Mouse (Mus musculus) granulocyte monocyte progenitor cell, adult 5-6 weeks (primary cell): ENCODE data around the gene Drosha. TPM values are rescaled to one million over a fixed set of nuclear protein-coding genes. Genes with fewer than 3 reads are reported as not detected.
A peak's percentile ranks its signal among the peaks of the same experiment; 100 is the strongest.
"Not testable (repeated sequence)": the region's sequence is repeated elsewhere in the genome, so short reads cannot be mapped to it uniquely, and the experiment has no call there.

Source experiments
- ATAC-seq: replicated peaks from 2 replicates; pipeline ENCODE4 v1.8.0; 2016; ENCODE audit warnings: mild to moderate bottlenecking, moderate TSS enrichment, inconsistent platforms; ENCODE audit not compliant: poor library complexity, severe bottlenecking
- total RNA-seq, 2 experiments: library from RNA; stranded (forward) in 1 of 2; stranded (reverse) in 1 of 2; fragments of 200-712, 200-1000 nt in 1 of 2; fragments of >200 nt in 1 of 2; fragmentation: Nextera tagmentation in 1 of 2; gene quantifications; 2 replicates each; pipeline ENCODE4 v1.2.3; 2014 to 2017

Drosha gene
- total RNA-seq, 2 experiments from 2014 or later = 23.5 to 33.0 TPM

DNA sequence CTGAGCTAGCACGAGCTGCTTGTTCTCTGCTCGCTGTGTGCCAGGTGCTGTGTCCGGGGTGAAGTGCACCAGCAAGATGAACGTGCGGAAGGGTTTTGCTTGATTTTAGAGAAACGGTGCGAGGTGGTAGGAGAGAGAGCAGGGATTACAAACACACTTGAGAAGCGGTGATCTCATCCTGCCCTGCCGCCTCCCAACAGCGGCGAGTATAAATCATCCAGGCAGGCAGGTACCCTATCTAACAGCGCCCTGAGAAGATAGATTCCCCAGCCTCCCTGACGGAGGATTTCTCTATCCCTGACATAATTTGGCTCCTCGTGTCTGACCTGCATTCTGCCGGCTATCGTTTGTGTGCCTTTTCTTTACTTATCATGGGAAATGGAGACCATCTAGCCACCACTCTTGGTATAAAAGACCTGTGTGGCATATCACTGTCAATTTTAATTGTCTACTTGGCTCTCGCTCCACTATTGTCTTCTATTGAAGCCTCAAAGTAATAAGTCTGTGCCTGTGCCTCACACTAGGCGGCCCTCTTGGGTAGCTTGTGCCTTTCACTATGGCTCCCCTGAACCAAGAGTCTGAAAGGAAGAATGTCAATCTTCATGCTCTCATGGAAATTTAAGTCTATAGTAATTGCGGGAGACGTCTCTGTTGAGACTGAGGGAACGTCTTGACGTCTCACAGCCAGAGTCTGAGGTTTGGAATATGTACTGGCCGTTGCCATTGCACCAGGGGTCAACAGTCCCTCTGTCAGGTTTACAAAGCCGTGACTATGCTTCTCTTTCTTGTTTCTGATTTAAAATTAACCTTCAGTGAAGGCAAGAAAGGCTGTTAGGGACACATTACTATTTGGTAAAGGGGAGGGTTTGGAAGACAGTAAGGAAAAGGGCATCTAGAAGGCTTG, 95.6 kb downstream of the Drosha start:
- no peak for ATAC-seq

DNA sequence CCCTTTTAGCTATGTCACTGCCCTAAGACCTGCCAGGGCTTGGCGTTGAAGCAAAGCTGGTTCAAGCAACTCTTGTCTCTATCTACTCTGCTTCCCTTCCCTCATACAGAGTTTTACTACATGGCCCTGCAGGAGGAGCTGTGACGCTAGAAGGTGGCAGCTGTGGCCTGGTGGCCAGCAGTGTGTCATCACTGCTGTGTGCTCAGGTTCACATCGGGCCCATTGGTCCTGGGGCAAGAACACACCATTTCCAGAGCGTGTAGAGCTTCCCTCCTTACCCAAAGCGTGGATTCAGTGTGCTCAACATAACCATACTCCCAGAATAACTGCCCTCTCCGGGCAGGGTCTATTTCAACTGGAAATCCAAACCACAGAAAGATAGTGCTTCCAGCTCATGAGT, 97.3 kb downstream of the Drosha start:
- ATAC-seq = no peak

DNA sequence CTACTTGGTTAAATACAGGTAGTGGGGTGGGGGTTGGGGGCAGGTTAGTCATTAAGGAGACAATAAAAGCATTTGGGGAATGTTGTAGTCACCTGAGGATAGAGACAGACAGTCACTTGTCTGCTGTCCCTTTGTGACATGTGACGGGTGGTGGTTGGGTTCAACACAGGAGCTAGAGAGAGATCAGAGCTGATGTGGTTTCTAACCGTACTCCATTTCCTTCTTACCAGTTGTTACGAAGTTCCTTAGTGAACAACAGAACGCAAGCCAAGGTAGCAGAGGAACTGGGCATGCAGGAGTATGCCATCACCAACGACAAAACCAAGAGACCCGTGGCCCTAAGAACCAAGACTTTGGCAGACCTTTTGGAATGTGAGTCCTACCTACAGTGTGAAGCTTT, 99.2 kb downstream of the Drosha start:
- ATAC-seq = peak; percentile 25

DNA sequence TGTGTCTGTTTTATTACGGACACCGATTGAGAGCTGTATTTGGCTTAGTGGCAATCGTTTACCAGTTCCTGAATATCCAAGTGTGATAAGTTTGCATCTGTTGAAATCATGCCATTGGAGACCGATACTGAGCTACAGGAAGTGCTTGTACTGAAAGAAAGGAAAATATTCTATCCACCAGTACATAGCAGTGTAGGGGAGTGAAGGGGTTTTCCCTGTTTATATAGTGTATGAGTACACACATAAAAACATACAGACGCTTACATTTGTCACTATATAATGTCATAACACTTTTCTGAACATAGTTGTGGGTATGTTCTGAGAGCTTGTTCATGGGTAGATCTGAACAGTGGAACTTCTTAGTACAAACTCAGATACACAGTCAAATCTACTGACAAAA, 106.9 kb downstream of the Drosha start:
- no peak for ATAC-seq

DNA sequence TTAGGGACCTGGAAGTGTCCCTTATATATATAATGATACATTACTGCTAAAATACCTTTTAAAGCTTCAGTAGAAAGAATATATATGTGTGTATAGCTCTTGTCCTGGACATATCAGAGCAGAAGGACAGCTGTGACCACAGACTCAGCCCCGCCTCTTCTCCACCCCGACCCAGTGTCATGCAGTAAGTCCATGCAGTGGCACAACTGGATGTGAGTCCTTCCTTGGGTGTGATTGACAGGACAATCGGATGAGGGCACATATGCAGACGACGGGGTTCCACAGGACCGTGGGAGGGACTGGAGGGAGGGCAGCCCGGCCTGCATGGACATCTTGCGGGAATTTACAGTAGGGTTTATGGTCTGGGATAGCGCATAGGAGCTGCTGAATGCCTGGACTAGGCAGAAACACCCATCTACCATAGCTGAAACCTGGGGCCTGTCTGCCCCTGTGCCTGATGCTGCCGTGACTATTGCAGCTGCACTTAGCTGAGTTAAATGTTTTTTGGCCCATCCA, 111.7 kb downstream of the Drosha start:
- no peak for ATAC-seq

DNA sequence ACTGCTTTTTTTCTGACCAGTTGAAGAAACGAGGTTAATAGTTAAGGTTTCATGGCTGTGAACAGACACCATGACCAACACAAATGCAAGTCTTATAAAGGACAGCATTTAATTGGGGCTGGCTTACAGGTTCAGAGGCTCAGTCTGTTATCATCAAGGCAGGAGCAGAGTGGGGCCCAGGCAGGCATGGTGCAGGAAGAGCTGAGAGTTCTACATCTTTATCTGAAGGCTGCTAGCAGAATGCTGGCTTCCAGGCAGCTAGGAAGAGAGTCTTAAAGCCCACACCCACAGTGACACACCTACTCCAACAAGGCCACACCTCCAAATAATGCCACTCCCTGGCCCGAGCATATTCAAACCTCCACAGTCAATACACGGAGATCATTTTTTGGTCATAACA, 112.7 kb downstream of the Drosha start:
- ATAC-seq = not testable (repeated sequence)

DNA sequence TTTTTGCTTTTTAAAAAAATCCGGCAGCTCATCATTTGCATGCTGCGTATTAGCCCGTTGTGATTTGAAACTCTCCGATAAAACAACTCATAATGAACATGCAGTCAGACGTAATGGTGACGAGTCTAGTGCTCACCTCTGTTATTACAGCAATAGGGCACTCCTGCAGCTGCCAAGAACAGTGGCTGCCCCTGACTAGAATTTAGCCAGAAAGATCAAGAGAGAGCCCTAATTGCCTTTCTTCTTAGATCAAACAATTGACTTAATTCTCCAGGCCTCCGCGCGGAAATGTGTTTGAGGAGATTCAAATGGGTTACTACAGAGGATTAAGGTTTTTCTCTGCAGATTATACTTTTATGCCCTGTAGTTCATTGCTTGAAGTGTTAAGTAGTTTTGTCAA, 116.5 kb downstream of the Drosha start:
- ATAC-seq = no peak

DNA sequence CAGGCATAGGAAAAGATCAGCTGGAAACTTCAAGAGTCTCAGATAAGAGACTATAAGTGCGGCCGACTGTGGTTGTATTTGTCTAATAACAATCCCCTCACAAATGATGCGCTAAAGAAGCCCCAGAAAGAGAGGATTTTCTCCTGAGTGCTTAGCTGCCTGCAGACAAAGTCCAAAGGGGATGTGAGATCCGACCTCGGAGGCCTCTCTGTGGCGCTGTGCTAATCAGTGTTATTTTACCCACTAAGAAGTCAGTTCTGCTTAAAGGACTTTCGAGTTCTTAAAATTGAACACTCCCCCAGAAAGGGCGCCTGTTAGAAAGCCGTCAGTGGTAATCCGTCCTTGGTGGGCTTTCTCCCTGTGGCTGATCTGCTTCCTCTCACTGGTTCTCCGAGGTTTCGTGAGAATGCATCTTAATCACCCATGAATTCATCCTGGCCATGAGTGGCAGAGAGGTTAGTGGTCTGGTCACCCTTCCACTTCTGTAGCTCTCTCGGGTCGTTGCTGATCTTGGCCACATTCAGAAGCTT, 117.1 kb downstream of the Drosha start:
- no peak for ATAC-seq

DNA sequence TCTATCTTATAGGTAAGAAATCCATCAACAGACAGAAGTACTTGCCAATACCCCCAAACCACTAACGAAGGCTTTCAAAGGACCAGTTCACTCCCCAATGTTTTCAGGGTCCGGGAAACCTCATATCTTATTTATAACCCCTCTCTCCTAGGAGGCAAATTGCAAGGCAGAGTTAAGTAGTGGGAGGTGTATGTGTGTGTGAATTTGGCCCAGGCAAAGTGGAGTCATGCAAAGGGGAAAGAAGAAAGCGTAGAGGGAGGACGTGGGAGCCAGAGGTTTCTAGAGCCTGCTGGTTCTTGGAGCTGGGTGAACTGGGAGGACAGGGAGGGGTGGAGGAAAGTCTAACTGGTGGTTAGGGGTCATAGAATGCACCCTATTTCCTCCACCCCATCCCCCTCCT, 117.8 kb downstream of the Drosha start:
- ATAC-seq = no peak

DNA sequence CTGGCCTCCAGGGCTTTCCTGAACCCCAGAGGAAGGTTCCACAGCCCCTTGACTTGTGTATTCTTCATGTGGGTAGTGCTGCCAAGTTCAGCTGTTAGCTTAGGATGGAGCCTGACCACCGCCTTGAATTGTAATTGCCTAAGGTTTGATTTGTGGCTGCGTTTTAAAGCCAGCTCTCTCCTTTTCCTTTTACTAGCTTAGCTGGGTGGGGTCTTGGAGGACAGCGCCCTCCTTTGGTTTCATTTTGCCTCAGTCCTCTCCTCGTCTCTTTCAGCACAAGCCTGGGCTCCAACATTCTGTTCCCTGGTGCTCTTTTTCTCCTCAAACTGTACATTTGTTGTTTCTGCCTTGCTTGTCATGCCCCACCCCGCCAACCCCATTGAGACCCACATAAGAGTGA, 133.4 kb downstream of the Drosha start:
- ATAC-seq = no peak

DNA sequence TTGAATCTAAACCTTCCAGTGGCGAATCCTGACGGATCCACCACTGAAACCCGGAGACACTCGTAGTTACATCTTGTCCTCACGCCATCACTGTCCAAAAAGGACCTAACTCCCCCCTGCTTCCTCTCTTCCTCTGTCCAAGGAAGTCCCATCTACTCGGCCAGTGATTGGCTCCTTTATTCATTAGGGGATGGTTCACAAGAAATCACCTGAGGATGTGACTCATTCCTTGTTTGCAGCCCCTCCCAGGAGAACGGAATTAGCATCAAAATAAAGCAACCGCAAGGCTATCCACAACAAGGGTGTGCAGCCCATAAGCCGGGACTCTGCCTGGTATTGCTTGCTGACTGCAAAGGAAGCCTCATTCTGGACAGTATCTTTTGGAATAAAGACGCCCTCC, 137.6 kb downstream of the Drosha start:
- ATAC-seq = no peak

DNA sequence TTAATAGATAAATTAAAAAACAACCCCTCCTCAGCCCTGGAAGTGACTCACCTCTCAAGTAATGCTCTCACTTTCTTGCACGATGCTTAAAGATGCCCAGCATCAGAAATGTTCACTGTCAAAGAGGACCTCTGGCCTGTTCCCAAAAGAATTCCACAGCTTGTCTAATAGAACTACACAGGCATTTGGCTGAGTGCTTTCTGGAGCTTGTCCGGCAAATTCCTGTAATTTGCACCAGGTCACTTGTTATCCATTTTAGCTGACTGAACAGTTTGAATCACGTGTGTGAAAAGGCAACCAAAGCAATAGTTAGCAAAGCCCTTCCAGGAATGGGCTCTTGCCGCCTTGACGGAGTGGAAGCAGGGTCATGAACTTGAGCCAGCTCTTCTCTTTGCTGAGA, 140.6 kb downstream of the Drosha start:
- ATAC-seq = no peak

DNA sequence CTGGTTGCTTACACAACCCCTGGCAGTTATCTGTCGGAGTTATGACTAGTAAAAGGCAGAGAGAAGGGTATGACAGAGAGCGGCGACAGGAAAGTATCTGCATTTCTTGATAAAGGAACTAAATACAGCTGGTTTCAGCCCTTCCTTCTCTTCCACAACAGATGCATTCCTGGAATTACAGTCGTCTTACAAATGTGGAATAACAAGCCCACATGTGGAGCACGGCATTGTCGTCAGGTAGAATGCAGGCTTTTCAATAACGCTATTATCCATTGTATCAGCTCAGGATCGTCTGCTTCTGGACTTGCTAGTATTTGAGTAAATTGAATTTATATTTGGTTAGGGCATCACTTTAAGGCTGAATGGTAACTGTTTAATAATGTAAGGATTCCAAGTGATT, 144.2 kb downstream of the Drosha start:
- no peak for ATAC-seq

DNA sequence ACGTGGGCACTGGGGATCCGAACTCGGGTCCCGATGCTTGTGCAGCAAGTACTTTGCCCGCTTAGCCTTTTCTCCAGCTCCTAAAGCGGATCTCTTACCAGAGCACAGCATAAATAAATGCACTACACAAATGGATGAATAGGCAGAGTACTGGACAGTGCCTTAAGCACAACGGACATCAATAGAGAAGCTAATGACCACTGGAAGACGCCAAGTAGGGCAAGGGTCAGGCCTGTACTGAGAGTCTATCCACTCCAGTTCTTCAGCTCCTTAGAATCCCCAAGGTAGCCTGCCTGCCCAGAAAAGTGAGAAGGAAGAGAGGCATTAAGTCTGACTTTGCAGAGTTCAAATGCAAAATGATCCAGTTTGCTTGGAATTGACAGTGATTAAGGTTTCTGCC, 147.8 kb downstream of the Drosha start:
- no peak for ATAC-seq

Other genes starting within 250 kb of the Drosha start
- 0.13 and 0.28 TPM in 2 replicates for gene Pdzd2, start 84.9 kb upstream of the Drosha start, total RNA-seq (2014; fragmentation: Nextera tagmentation)
- gene Pdzd2, start 84.9 kb upstream of the Drosha start, total RNA-seq (2017) = 0.15 and 0.17 TPM in 2 replicates
- 26.5 and 29.3 TPM in 2 replicates for gene 6030458C11Rik, start 166 bp upstream of the Drosha start, total RNA-seq (2014; fragmentation: Nextera tagmentation)
- gene 6030458C11Rik, start 166 bp upstream of the Drosha start, total RNA-seq (2017) = 18.6 and 23.7 TPM in 2 replicates